10 mouse cellular contexts compared by ENCODE assay signal in genomic region chr4:139950876-139951485, GRCm38 (mm10). TPM values are rescaled to one million over a fixed set of nuclear protein-coding genes. Genes with fewer than 3 reads are reported as not detected.
DNase-seq lines count a peak whose midpoint lies in the region; ATAC-seq and TF ChIP-seq lines count a peak whose summit lies in the region.
"Had no signal": no experiment of that assay in that cellular context is flagged by ENCODE, and none has a peak within 500 bp of the region (broad histone marks: within the 10 kb centered on the region; RNA-seq: fewer than 3 reads in every experiment).

No protein-coding gene starts in this region.

- ATAC-seq in forebrain, postnatal 0 days: no peak
- ATAC-seq in forebrain, embryonic 15.5 days (replicated peaks): no peak
- ATAC-seq in lung, embryonic 15.5 days (ENCODE audit: borderline replicate concordance, extremely low read depth, low FRiP score, low TSS enrichment): peak; percentile 11; the same call in 1 of the 2 replicates
- peak; percentile 56; the same call in 1 of the 2 replicates for ATAC-seq in embryonic facial prominence, embryonic 12.5 days (ENCODE audit: insufficient number of reproducible peaks, insufficient read depth, low FRiP score, low TSS enrichment)
- peak; percentile 45; the same call in 1 of the 2 replicates for ATAC-seq in midbrain, embryonic 16.5 days

- H3K36me3 ChIP-seq in forebrain, postnatal 0 days (ENCODE audit: insufficient read depth): no peaks in the 10 kb centered on the region
- no peaks in the 10 kb centered on the region for H3K36me3 ChIP-seq in forebrain, embryonic 15.5 days
- H3K36me3 ChIP-seq in lung, embryonic 15.5 days: no peaks in the 10 kb centered on the region
- H3K36me3 ChIP-seq in embryonic facial prominence, embryonic 12.5 days: no peaks in the 10 kb centered on the region
- no peaks in the 10 kb centered on the region for H3K36me3 ChIP-seq in midbrain, embryonic 16.5 days (ENCODE audit: control insufficient read depth, insufficient read depth, low read length)

- H3K9me3 ChIP-seq in forebrain, postnatal 0 days (ENCODE audit: low read length): no peaks in the 10 kb centered on the region
- H3K9me3 ChIP-seq in forebrain, embryonic 15.5 days: no peaks in the 10 kb centered on the region
- no peaks in the 10 kb centered on the region for H3K9me3 ChIP-seq in lung, embryonic 15.5 days
- H3K9me3 ChIP-seq in embryonic facial prominence, embryonic 12.5 days: no peaks in the 10 kb centered on the region
- no peaks in the 10 kb centered on the region for H3K9me3 ChIP-seq in midbrain, embryonic 16.5 days (replicated peaks; ENCODE audit: control insufficient read depth, low read length, poor library complexity, severe bottlenecking)

- H3K27ac ChIP-seq in forebrain, postnatal 0 days (ENCODE audit: low read depth, low read length): no peak overlapping the region
- no peak overlapping the region for H3K27ac ChIP-seq in forebrain, embryonic 15.5 days (replicated peaks)
- no peak overlapping the region for H3K27ac ChIP-seq in lung, embryonic 15.5 days
- H3K27ac ChIP-seq in embryonic facial prominence, embryonic 12.5 days: no peak overlapping the region
- H3K27ac ChIP-seq in midbrain, embryonic 16.5 days (ENCODE audit: low read length): no peak overlapping the region

- peak overlapping the region; percentile 40; the same call in 1 of the 2 replicates for H3K4me2 ChIP-seq in forebrain, postnatal 0 days (ENCODE audit: low read depth)
- H3K4me2 ChIP-seq in forebrain, embryonic 15.5 days (replicated peaks): no peak overlapping the region
- H3K4me2 ChIP-seq in lung, embryonic 15.5 days: peak overlapping the region; percentile 51; the same call in 1 of the 2 replicates
- H3K4me2 ChIP-seq in embryonic facial prominence, embryonic 12.5 days (replicated peaks): peak overlapping the region; percentile 51; the same call in 1 of the 2 replicates
- H3K4me2 ChIP-seq in midbrain, embryonic 16.5 days (ENCODE audit: low read length): no peak overlapping the region

- H3K27me3 ChIP-seq in forebrain, postnatal 0 days (ENCODE audit: insufficient read depth, low read length): no peaks in the 10 kb centered on the region
- no peaks in the 10 kb centered on the region for H3K27me3 ChIP-seq in forebrain, embryonic 15.5 days
- H3K27me3 ChIP-seq in lung, embryonic 15.5 days: no peaks in the 10 kb centered on the region
- H3K27me3 ChIP-seq in embryonic facial prominence, embryonic 12.5 days: no peaks in the 10 kb centered on the region
- H3K27me3 ChIP-seq in midbrain, embryonic 16.5 days (ENCODE audit: control insufficient read depth, insufficient read depth, low read depth, low read length): no peaks in the 10 kb centered on the region

- H3K4me3 ChIP-seq in forebrain, postnatal 0 days (ENCODE audit: low read depth, low read length): no peak overlapping the region
- H3K4me3 ChIP-seq in forebrain, embryonic 15.5 days: no peak overlapping the region
- no peak overlapping the region for H3K4me3 ChIP-seq in lung, embryonic 15.5 days
- no peak overlapping the region for H3K4me3 ChIP-seq in embryonic facial prominence, embryonic 12.5 days
- no peak overlapping the region for H3K4me3 ChIP-seq in midbrain, embryonic 16.5 days (ENCODE audit: low read depth, low read length)

- intact Hi-C loops in gastrocnemius, postnatal 36 days (cut with DNase I): no loop called here

- TF ChIP-seq CTCF in forebrain, postnatal 0 days (IDR thresholded peaks at IDR 0.05; ENCODE audit: low read depth): no peak

- WGBS in forebrain, postnatal 0 days: 56% methylated on average over 6 of the region's 7 CpGs
- WGBS in forebrain, embryonic 15.5 days: 52% methylated on average over 6 of the region's 7 CpGs
- 50% methylated on average over 6 of the region's 7 CpGs for WGBS in lung, embryonic 15.5 days
- WGBS in embryonic facial prominence, embryonic 12.5 days: 57% methylated on average over 5 of the region's 7 CpGs
- WGBS in midbrain, embryonic 16.5 days: 65% methylated on average over 6 of the region's 7 CpGs

- DNase-seq in forebrain, postnatal 0 days: no peak
- DNase-seq in lung, postnatal 25 days (ENCODE audit: low spot score): no peak
- no peak for DNase-seq in gastrocnemius, postnatal 36 days
- DNase-seq in left cerebral cortex, adult 11 months (ENCODE audit: low spot score): no peak
- DNase-seq: layer of hippocampus, postnatal 36 days had no signal

- no peaks in the 10 kb centered on the region; the same call in 1 of the 2 replicates for H3K4me1 ChIP-seq in forebrain, postnatal 0 days (ENCODE audit: insufficient read depth)
- peaks cover 14% of the 10 kb centered on the region for H3K4me1 ChIP-seq in forebrain, embryonic 15.5 days
- H3K4me1 ChIP-seq in lung, embryonic 15.5 days: peaks cover 3% of the 10 kb centered on the region; the same call in 1 of the 2 replicates
- peaks cover 12% of the 10 kb centered on the region; the same call in 1 of the 2 replicates for H3K4me1 ChIP-seq in embryonic facial prominence, embryonic 12.5 days
- peaks cover 11% of the 10 kb centered on the region for H3K4me1 ChIP-seq in midbrain, embryonic 16.5 days (ENCODE audit: control insufficient read depth, insufficient read depth, low read length)

- H3K9ac ChIP-seq in forebrain, postnatal 0 days: no peak overlapping the region
- no peak overlapping the region for H3K9ac ChIP-seq in forebrain, embryonic 15.5 days (replicated peaks)
- no peak overlapping the region for H3K9ac ChIP-seq in lung, embryonic 15.5 days
- no peak overlapping the region for H3K9ac ChIP-seq in embryonic facial prominence, embryonic 12.5 days
- no peak overlapping the region for H3K9ac ChIP-seq in midbrain, embryonic 16.5 days (ENCODE audit: low read depth, low read length)

RNA-seq across cellular contexts. Expression of gene Klhdc7a, which starts 16.8 kb away (rescaled TPM):
- total RNA-seq in forebrain, postnatal 0 days (2014; rRNA removed): 0.92 and 1.0 TPM in 2 replicates
- 0.19 and 0.27 TPM in 2 replicates for polyA plus RNA-seq in forebrain, postnatal 0 days (2015; fragmentation: Nextera tagmentation; extraction: Ambion mirVana)
- polyA plus RNA-seq in forebrain, embryonic 15.5 days (2015; fragmentation: Nextera tagmentation; extraction: Ambion mirVana): 0.28 and 0.33 TPM in 2 replicates
- polyA plus RNA-seq in lung, embryonic 15.5 days (2015; fragmentation: Nextera tagmentation; extraction: Ambion mirVana): 0.83 and 1.1 TPM in 2 replicates
- 0.08 and 0.18 TPM in 2 replicates for polyA plus RNA-seq in embryonic facial prominence, embryonic 12.5 days (2016; fragmentation: Nextera tagmentation; extraction: Ambion mirVana)
- 0.34 and 0.39 TPM in 2 replicates for polyA plus RNA-seq in midbrain, embryonic 16.5 days (2015; fragmentation: Nextera tagmentation; extraction: Ambion mirVana)
- under 1 TPM; 0.07 to 0.10 TPM for total RNA-seq in gastrocnemius, postnatal 36 days (2021)
- total RNA-seq: megakaryocyte progenitor cell, adult 5-6 weeks had no signal

Comparison
In these comparisons a context has a peak if more than half of its experiments do, and no peak if none do; other contexts are left out.
1. H3K4me2 ChIP-seq: peak in forebrain, postnatal 0 days (single experiment), lung, embryonic 15.5 days (single experiment) and embryonic facial prominence, embryonic 12.5 days (single experiment); none in forebrain, embryonic 15.5 days (single experiment) and midbrain, embryonic 16.5 days (single experiment).
2. ATAC-seq: peak in lung, embryonic 15.5 days (single experiment), embryonic facial prominence, embryonic 12.5 days (single experiment) and midbrain, embryonic 16.5 days (single experiment); none in forebrain, postnatal 0 days (single experiment) and forebrain, embryonic 15.5 days (single experiment).